Comparison of ENCODE assay signal across 8 mouse cellular contexts in the genomic region with DNA sequence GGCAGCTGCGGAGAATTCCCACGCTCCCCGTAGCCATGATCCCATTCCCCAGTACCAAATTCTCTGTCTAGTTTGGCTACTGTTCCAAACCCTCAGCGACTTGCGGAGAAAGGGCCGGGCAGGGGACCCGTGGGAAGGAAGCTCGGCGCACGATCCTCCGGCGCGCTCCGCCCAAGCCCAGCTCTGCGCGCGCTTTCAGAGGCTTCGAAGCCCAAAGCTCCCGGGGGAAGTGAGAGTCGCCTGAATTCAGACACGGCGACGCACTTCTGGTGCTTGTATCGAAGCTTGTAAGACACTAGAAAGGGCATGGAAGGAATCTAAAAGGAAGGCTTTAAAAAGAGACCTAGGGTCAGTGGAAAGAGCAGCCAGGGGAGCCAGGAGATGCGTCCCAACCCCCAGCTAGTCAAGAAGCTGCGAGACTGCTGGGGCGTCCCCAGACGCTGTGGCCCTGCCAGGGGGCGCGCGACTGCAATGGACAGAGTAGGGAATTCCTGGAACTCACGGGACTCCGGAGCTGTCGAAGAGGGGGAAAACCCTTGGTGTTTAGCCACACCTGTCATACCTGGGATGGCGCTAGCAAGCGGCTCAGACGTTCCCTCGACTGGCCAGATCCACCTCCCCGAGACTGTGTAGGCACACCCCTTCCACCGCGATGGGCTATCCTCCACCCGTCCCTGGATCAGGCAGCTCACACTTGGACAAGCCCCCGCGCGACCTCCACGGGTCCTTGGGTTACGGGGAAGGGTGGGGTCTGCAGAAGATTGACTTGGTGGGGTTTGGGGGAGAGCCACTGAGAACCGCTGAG. TPM values are rescaled to one million over a fixed set of nuclear protein-coding genes. Genes with fewer than 3 reads are reported as not detected.
DNase-seq lines count a peak whose midpoint lies in the region; ATAC-seq and TF ChIP-seq lines count a peak whose summit lies in the region.

No protein-coding gene starts in this region.

- no peaks in the 10 kb centered on the region for H3K9me3 ChIP-seq in E14TG2a.4 (ENCODE audit: low read length)
- H3K9me3 ChIP-seq in forebrain, embryonic 14.5 days (replicated peaks; ENCODE audit: control insufficient read depth, low read length): no peaks in the 10 kb centered on the region
- H3K9me3 ChIP-seq in hindbrain, postnatal 0 days (ENCODE audit: low read length): no peaks in the 10 kb centered on the region

- H3K36me3 ChIP-seq in E14TG2a.4 (ENCODE audit: insufficient read depth, low read length): no peaks in the 10 kb centered on the region
- H3K36me3 ChIP-seq in forebrain, embryonic 14.5 days (ENCODE audit: control insufficient read depth, insufficient read depth, low read length): no peaks in the 10 kb centered on the region
- no peaks in the 10 kb centered on the region for H3K36me3 ChIP-seq in hindbrain, postnatal 0 days (ENCODE audit: insufficient read depth, low read length)
- H3K36me3 ChIP-seq in myocyte (ENCODE audit: control insufficient read depth, insufficient read depth): no peaks in the 10 kb centered on the region

- H3K4me2 ChIP-seq in forebrain, embryonic 14.5 days (ENCODE audit: low read length): peak overlapping the region; percentile 97
- peak overlapping the region; percentile 92 for H3K4me2 ChIP-seq in hindbrain, postnatal 0 days (ENCODE audit: low read depth, low read length)
- H3K4me2 ChIP-seq in myocyte (ENCODE audit: low read depth): peak overlapping the region; percentile 100

- H3K4me3 ChIP-seq in E14TG2a.4 (replicated peaks; ENCODE audit: low read length): peak overlapping the region; percentile 75
- H3K4me3 ChIP-seq in forebrain, embryonic 14.5 days (ENCODE audit: low read depth, low read length): peak overlapping the region; percentile 47
- peak overlapping the region; percentile 51 for H3K4me3 ChIP-seq in hindbrain, postnatal 0 days (ENCODE audit: low read length)
- peak overlapping the region; percentile 42 for H3K4me3 ChIP-seq in myocyte

- peaks cover 63% of the 10 kb centered on the region for H3K27me3 ChIP-seq in E14TG2a.4 (ENCODE audit: insufficient read depth, low read length)
- peaks cover 54% of the 10 kb centered on the region for H3K27me3 ChIP-seq in forebrain, embryonic 14.5 days (replicated peaks; ENCODE audit: control insufficient read depth, insufficient read depth, low read length)
- peaks cover 36% of the 10 kb centered on the region for H3K27me3 ChIP-seq in hindbrain, postnatal 0 days (ENCODE audit: insufficient read depth, low read length)
- H3K27me3 ChIP-seq in myocyte (ENCODE audit: control insufficient read depth, insufficient read depth, insufficient read length): peaks cover 5% of the 10 kb centered on the region

- no peaks in the 10 kb centered on the region for H3K79me2 ChIP-seq in myocyte (ENCODE audit: control insufficient read depth, insufficient read depth)

- peak overlapping the region; percentile 51 for H3K9ac ChIP-seq in forebrain, embryonic 14.5 days (ENCODE audit: low read length)
- peak overlapping the region; percentile 15; the same call in 1 of the 2 replicates for H3K9ac ChIP-seq in hindbrain, postnatal 0 days (replicated peaks; ENCODE audit: low read length)

- peak; percentile 12 to 67 for DNase-seq in adrenal gland, adult (ENCODE audit: inconsistent age in 2 of 2, low spot score in 1 of 2)
- peak; percentile 65 for DNase-seq in forebrain, embryonic 14.5 days (ENCODE audit: low spot score)
- peak; percentile 43 for DNase-seq in hindbrain, postnatal 0 days (ENCODE audit: low spot score)
- DNase-seq in liver: peak; percentile 45
- no peak for DNase-seq in spleen, postnatal 36 days (ENCODE audit: low spot score in 2 of 2)

- TF ChIP-seq CTCF in E14TG2a.4 (conservative IDR thresholded peaks at IDR 0.05; ENCODE audit: low read length): no peak
- TF ChIP-seq CTCF in hindbrain, postnatal 0 days (IDR thresholded peaks at IDR 0.05; ENCODE audit: low read depth): peak; percentile 34

- no peak overlapping the region for H3K27ac ChIP-seq in forebrain, embryonic 14.5 days (ENCODE audit: low read depth, low read length)
- H3K27ac ChIP-seq in hindbrain, postnatal 0 days: no peak overlapping the region

- ATAC-seq in forebrain, embryonic 14.5 days: peak; percentile 38
- peak; percentile 42 for ATAC-seq in hindbrain, postnatal 0 days
- ATAC-seq in CD4-positive, CD25-positive, alpha-beta regulatory T cell, adult 4 months: no peak

- H3K4me1 ChIP-seq in E14TG2a.4 (replicated peaks; ENCODE audit: low read depth, low read length): peaks cover 39% of the 10 kb centered on the region
- H3K4me1 ChIP-seq in forebrain, embryonic 14.5 days (ENCODE audit: control insufficient read depth, insufficient read depth, low read length): peaks cover 22% of the 10 kb centered on the region
- H3K4me1 ChIP-seq in hindbrain, postnatal 0 days (ENCODE audit: insufficient read depth, low read length): peaks cover 9% of the 10 kb centered on the region; the same call in 1 of the 2 replicates

- WGBS in forebrain, embryonic 14.5 days: 1% methylated on average over 48 of the region's 48 CpGs
- under 1% methylated on average over 48 of the region's 48 CpGs for WGBS in hindbrain, postnatal 0 days

- peak overlapping the region; percentile 23 for H3ac ChIP-seq in myocyte (ENCODE audit: control insufficient read depth, insufficient read length)

- TF ChIP-seq POLR2A in myocyte (IDR thresholded peaks at IDR 0.05; ENCODE audit: insufficient read length, low read depth): no peak

TF ChIP-seq in myocyte, 11 proteins besides CTCF, POLR2A, EP300 and RAD21:
- TF ChIP-seq MAX (IDR thresholded peaks at IDR 0.05; ENCODE audit: low read depth) (no peak), REST (IDR thresholded peaks at IDR 0.05; ENCODE audit: insufficient read depth, insufficient read length) (no peak), CEBPB (IDR thresholded peaks at IDR 0.05; ENCODE audit: insufficient read depth, poor library complexity, severe bottlenecking) (no peak), MYOG (IDR thresholded peaks at IDR 0.05; ENCODE audit: control insufficient read depth in 1 of 3, insufficient read depth in 1 of 3, insufficient read length in 2 of 3, low read depth in 2 of 3) (no peak), E2F4 (IDR thresholded peaks at IDR 0.05; ENCODE audit: insufficient read depth) (no peak), MYOD1 (IDR thresholded peaks at IDR 0.05; ENCODE audit: control insufficient read depth in 1 of 3, insufficient read length in 2 of 3, low read depth in 2 of 3) (no peak), USF1 (IDR thresholded peaks at IDR 0.05; ENCODE audit: low read depth) (no peak), TCF3 (IDR thresholded peaks at IDR 0.05; ENCODE audit: insufficient read length, low read depth) (no peak), POLR2AphosphoS2 (IDR thresholded peaks at IDR 0.05; ENCODE audit: insufficient read length, low read depth) (no peak), TCF12 (IDR thresholded peaks at IDR 0.05; ENCODE audit: insufficient read depth, poor library complexity, severe bottlenecking) (no peak), SRF (IDR thresholded peaks at IDR 0.05; ENCODE audit: control insufficient read depth, insufficient read length, low read depth) (no peak)
TF ChIP-seq in myocyte: peak in this region for 0.

RNA-seq across cellular contexts. Expression of a gene that starts 2.8 kb away (rescaled TPM):
- 0.86 and 1.0 TPM in 2 replicates for polyA plus RNA-seq in forebrain, embryonic 14.5 days (2014; fragmentation: Nextera tagmentation; extraction: Ambion mirVana)
- 1.3 and 2.9 TPM in 2 replicates for total RNA-seq in hindbrain, postnatal 0 days (2014; rRNA removed)
- 0.66 and 0.74 TPM in 2 replicates for polyA plus RNA-seq in hindbrain, postnatal 0 days (2015; fragmentation: Nextera tagmentation; extraction: Ambion mirVana)
- polyA plus RNA-seq in myocyte (2012; fragmentation: generic; extraction: Trizol): 1.2 TPM
- polyA plus RNA-seq in CD4-positive, CD25-positive, alpha-beta regulatory T cell, adult 4 months (2017; shearing (Covaris generic)): not detected

Comparison
In these comparisons a context has a peak if more than half of its experiments do, and no peak if none do; other contexts are left out.
1. DNase-seq: peak in adrenal gland, adult (2 of 2), forebrain, embryonic 14.5 days (single experiment), hindbrain, postnatal 0 days (single experiment) and liver (single experiment); none in spleen, postnatal 36 days (0 of 2).
2. Peak in every context shown above with its lines, with median percentiles within 50 percentile points of each other: H3K4me3 ChIP-seq and H3K4me2 ChIP-seq.